Mouse (Mus musculus) thymus, postnatal 25 days (tissue): ENCODE data around the gene Pkp4.

Experiments
- DNase-seq: peaks from one replicate; pipeline ENCODE4 v3.0.0; 2022

Pkp4 gene

GRCm38 (mm10) chr2:59226383-59226782, 65.7 kb downstream of the Pkp4 start:
- DNase-seq = no peak

DNA sequence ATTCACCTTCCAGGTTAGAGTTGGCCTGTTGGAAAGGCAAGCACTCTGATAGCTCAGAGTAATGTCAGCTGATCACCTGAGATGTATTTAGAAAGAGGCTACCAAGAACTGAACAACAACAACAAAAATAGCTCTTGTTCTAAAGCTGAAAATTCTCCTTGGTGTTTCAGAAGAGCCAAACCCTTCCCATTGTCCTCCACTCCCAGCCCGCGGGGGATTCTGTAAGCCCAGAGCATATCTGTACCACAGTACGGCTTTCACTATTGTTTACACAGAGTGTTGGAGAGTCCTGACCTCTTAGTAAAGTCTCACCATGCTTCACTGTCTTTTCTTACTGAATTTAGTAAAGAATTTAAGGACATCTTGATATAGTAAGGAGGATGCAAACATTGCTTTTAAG, 66.4 kb downstream of the Pkp4 start:
- DNase-seq = no peak

GRCm38 (mm10) chr2:59227508-59228263, 67.0 kb downstream of the Pkp4 start:
- no peak for DNase-seq

- no peak for DNase-seq
Observed at GRCm38 (mm10) chr2:59229250-59229895, 68.7 kb downstream of the Pkp4 start.

DNA sequence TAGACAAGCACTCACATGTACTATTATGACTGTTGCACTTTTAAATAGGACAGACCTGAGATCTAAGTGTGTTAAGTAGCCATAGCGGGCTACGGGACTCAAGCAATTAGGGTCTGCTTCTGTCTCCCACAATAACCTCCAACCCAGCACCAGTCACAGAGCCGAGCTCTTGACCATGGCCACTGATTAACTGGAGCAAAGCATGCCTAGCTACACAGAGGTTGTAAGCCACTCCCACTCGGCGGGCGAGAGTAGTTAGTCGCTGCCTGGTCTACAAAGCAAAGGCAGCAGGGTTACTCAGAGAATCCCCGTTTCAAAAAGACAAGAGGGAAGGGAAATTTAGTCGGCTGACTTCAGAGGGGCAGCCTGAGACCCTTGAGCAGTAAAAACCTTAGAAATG, 70.0 kb downstream of the Pkp4 start:
- no peak for DNase-seq

GRCm38 (mm10) chr2:59231514-59231913, 70.9 kb downstream of the Pkp4 start:
- no peak for DNase-seq

GRCm38 (mm10) chr2:59233294-59233923, 72.8 kb downstream of the Pkp4 start:
- no peak for DNase-seq

DNA sequence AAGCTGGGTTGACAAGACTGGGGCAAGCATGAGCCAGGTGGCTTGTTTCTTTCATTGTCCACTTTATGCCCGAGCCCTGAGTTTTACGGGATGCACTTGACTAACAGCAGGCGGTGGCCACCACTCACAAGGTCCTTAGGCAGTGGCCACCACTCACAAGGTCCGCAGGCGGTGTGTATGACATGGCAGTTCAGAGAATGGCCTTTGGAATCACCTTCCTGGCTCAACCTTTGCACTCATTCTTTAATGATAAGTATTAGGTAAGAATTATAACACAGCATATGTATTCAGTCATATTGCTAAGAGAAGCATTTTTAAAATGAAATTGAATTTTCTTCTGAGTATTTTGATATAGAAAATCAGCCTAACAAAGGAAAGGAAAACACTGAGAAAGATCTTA, 73.3 kb downstream of the Pkp4 start:
- DNase-seq = no peak

- no peak for DNase-seq
Observed at GRCm38 (mm10) chr2:59234537-59234936, 73.9 kb downstream of the Pkp4 start.

DNA sequence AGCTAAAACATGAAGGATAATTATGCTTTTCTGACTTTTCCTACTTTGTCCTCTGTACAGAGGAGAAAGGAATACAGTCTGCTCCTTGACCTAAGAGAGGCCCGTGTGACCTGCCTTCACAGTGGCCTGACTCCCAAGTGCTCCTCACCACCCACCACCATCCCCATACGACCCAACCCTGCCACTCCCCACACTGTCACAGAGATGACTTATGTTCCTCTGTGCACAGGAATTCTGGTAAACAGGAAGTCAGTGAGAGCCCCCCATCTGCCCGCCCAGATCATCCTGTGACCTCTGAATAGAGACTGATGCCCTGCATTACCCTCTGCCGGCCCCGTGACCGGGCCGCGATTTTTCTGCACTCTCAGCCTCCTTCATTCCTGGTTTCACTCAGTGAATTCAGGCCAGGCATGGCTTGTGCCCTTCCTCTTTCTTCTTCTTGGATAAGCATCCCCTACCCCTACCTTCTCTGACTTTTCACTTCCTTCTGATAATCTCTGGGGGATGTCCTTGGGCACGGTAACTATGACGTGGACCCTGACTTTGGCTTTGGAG, 79.3 kb downstream of the Pkp4 start:
- no peak for DNase-seq

GRCm38 (mm10) chr2:59242117-59242516, 81.5 kb downstream of the Pkp4 start:
- DNase-seq = no peak

GRCm38 (mm10) chr2:59244273-59245097, 83.8 kb downstream of the Pkp4 start:
- peak; percentile 20 for DNase-seq

GRCm38 (mm10) chr2:59245098-59245388, 84.4 kb downstream of the Pkp4 start:
- no peak for DNase-seq

DNA sequence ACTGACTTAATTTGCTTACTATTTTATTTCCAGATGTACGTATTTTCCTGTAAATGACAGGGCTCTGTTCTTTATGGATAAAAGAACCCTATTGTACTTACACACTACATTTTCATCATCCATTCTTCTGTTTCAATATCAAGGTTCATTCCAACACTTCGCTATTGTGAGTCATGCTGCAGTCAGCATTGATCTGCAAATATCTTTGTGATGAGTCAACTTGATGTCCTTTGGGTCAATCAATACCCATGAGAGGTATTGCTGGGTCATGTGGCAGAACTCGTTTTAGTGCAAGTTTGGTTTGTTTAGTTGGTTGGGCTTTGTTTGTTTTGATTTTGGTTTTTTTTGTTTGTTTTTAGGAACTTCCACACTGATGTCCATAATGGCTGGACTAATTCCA, 88.2 kb downstream of the Pkp4 start:
- no peak for DNase-seq

DNA sequence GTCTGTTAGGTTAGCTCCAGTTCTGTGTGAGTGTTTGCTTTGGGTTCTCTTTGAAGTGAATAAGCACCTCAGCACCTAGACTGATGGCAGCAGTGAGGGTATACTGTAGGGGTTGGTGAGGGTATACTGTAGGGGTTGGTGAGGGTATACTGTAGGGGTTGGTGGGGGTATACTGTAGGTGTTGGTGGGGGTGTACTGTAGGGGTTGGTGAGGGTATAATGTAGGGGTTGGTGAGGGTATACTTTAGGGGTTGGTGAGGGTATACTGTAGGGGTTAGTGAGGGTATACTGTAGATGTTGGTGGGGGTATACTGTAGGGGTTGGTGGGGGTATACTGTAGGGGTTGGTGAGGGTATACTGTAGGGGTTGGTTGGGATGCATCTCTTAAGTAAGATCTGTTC, 92.2 kb downstream of the Pkp4 start:
- no peak for DNase-seq

DNA sequence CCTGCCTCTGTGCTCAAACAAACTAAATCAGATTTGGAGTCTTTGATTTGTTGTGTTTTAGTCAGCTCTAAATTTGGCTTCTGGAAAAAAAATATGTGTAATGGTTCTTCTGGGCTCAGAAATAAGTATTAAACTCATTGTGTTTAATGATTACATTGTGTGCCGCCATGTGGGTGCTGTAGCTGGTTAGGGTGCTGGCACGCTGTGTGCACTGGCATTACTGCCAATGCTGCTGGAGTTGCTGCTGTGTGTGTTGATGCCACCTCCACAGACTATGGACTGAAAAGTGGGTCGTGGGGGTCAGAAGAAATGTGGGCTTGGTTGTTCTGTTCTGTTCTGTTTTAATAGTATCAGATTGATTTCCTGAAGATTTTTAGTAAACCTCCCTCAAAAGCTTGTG, 92.8 kb downstream of the Pkp4 start:
- DNase-seq = no peak

DNA sequence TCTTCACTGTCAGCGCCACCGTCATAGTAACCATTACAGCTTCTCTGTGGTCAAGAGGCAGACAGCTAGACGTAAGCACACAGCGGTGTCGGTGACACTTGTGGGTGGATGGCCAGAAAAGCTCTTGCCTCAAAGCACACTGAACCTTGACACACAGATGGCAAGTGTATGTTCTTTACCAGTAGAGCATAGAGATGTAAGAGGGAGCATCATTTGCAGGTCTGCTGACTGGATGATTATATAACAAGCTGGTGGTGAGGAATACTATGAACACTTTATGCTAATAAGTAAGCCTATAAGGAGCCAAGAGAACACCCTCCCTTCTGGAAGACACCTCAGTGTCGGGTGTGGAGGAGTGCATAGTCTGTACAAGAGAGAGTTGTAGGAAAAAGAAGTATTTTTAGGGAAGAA, 98.2 kb downstream of the Pkp4 start:
- no peak for DNase-seq

- DNase-seq = no peak
Observed at GRCm38 (mm10) chr2:59259346-59259745, 98.7 kb downstream of the Pkp4 start.

DNA sequence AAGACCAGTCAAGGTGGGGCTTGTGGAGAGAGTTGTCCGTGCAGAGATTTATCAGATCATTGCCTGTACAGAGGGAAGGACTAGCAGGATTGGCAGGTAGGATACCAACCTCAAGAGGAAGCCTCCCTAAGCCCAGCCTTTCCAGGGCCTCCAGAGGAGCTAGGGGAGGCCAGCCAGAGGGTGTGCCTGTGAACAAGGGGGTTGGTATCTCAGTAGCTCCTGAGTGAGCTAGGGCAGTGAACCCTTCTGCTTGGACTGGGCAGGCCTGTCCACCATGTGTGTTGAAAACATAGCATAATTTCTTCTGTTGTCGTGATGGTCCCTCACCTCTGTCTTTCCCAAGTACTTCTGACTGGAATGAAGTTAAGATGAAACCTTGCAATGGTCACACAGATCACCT, 100.6 kb downstream of the Pkp4 start:
- DNase-seq = no peak

GRCm38 (mm10) chr2:59266428-59266827, 105.8 kb downstream of the Pkp4 start:
- DNase-seq = no peak

GRCm38 (mm10) chr2:59271835-59272234, 111.2 kb downstream of the Pkp4 start:
- no peak for DNase-seq

- no peak for DNase-seq
Observed at GRCm38 (mm10) chr2:59272713-59273112, 112.1 kb downstream of the Pkp4 start.

- DNase-seq = no peak
Observed at GRCm38 (mm10) chr2:59280914-59281562, 120.4 kb downstream of the Pkp4 start.
